ENCODE assay signal across 10 mouse cellular contexts in the genomic region with DNA sequence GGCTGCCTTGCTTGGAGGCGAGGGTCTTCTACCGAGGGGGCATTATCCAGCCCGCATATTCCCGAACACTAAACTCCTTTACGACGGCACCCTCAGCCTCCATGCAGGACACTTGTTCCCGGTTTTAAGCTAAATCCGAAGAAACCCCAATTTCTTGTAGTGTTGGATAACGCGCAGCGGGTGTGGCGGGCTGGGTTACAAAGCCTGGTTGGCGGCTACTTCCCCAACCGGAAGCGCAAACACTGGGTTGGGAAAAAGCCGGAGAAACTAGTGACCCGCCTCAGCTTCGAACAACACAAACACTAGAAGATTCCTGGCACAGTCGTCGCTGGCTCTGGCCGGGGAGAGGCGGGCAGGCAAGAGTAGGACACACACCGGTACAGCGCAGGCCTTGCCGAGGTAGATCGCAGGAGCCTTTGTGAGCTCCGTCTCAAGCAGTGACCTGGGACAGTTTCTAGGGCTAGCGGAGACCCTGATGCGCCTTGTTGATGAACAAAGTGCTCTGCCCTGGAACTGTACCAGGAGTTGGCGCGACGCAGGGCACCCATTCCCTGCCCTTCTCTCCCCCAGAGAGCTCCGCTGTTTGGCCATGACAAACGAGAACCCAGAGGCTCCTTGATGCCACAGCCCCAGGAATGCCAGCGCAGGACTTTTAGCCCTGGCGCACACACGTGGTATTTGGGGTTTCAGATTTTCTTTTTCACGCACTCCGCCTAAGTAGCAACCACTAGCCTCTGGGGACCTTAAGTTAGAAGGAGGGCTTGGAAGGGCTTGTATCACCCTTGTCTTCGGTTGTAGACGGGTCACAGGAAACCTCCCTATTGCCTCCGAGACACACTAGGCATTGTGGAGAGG. TPM values are rescaled to one million over a fixed set of nuclear protein-coding genes. Genes with fewer than 3 reads are reported as not detected.
A peak's percentile ranks its signal among the peaks of the same experiment; 100 is the strongest.
DNase-seq lines count a peak whose midpoint lies in the region; ATAC-seq and TF ChIP-seq lines count a peak whose summit lies in the region.
"Had no signal": no experiment of that assay in that cellular context is flagged by ENCODE, and none has a peak within 500 bp of the region (broad histone marks: within the 10 kb centered on the region; RNA-seq: fewer than 3 reads in every experiment).

No protein-coding gene starts in this region.

- TF ChIP-seq CTCF in thymus, adult 2 months (IDR thresholded peaks at IDR 0.05; ENCODE audit: borderline replicate concordance, control insufficient read depth, extremely low read depth, insufficient read depth, low read length, poor library complexity) = no peak

- no peaks in the 10 kb centered on the region for H3K9me3 ChIP-seq in forebrain, embryonic 14.5 days (replicated peaks; ENCODE audit: control insufficient read depth, low read length)
- no peaks in the 10 kb centered on the region for H3K9me3 ChIP-seq in stomach, embryonic 16.5 days (replicated peaks; ENCODE audit: control insufficient read depth, low read length)

- H3K9ac ChIP-seq in forebrain, embryonic 14.5 days (ENCODE audit: low read length) = no peak overlapping the region
- H3K9ac ChIP-seq in stomach, embryonic 16.5 days (ENCODE audit: low read length) = no peak overlapping the region

- peak overlapping the region; percentile 11 for H3K4me3 ChIP-seq in forebrain, embryonic 14.5 days (ENCODE audit: low read depth, low read length)
- H3K4me3 ChIP-seq in stomach, embryonic 16.5 days (replicated peaks; ENCODE audit: low read length) = peak overlapping the region; percentile 6
- no peak overlapping the region for H3K4me3 ChIP-seq in thymus, adult 2 months (ENCODE audit: control insufficient read depth, insufficient read depth, low read length)

- peak; percentile 25 for DNase-seq in right cerebral cortex, postnatal 4 days
- DNase-seq in right cerebral cortex, postnatal 36 days (ENCODE audit: low spot score in 2 of 2) = no peak
- peak; percentile 28 for DNase-seq in forebrain, embryonic 14.5 days (ENCODE audit: low spot score)
- peak; percentile 45 to 65 for DNase-seq in kidney, postnatal 4 days
- no peak for DNase-seq in thymus, postnatal 25 days
- DNase-seq in thymus, adult 2 months = no peak
- DNase-seq in gastrocnemius, postnatal 25 days = no peak
- DNase-seq: thymus, postnatal 4 days had no signal

- H3K36me3 ChIP-seq in forebrain, embryonic 14.5 days (ENCODE audit: control insufficient read depth, insufficient read depth, low read length) = no peaks in the 10 kb centered on the region
- H3K36me3 ChIP-seq in stomach, embryonic 16.5 days (ENCODE audit: control insufficient read depth, insufficient read depth, low read length) = no peaks in the 10 kb centered on the region
- no peaks in the 10 kb centered on the region for H3K36me3 ChIP-seq in thymus, adult 2 months (ENCODE audit: control insufficient read depth, insufficient read depth, low read length)

- WGBS in forebrain, embryonic 14.5 days = under 1% methylated on average over 42 of the region's 42 CpGs
- 6% methylated on average over 42 of the region's 42 CpGs for WGBS in stomach, embryonic 16.5 days
- WGBS in thymus, adult 2 months = 10% methylated on average over 42 of the region's 42 CpGs

- ATAC-seq in forebrain, embryonic 14.5 days = no peak
- ATAC-seq in stomach, embryonic 16.5 days (ENCODE audit: insufficient read depth, low FRiP score) = 0 out of 2 replicates have a peak, but pooled peaks have one; percentile 26

- TF ChIP-seq POLR2A in thymus, adult 2 months (IDR thresholded peaks at IDR 0.05; ENCODE audit: control insufficient read depth, extremely low read depth, insufficient read depth, low read length, poor library complexity) = no peak

- 0 out of 2 replicates have a peak overlapping the region, but pooled peaks have one; percentile 9 for H3K27ac ChIP-seq in forebrain, embryonic 14.5 days (ENCODE audit: low read depth, low read length)
- no peak overlapping the region for H3K27ac ChIP-seq in stomach, embryonic 16.5 days (ENCODE audit: low read length)
- no peak overlapping the region for H3K27ac ChIP-seq in thymus, adult 2 months (ENCODE audit: control insufficient read depth, insufficient read depth, low read length)

- peaks cover 69% of the 10 kb centered on the region for H3K27me3 ChIP-seq in forebrain, embryonic 14.5 days (replicated peaks; ENCODE audit: control insufficient read depth, insufficient read depth, low read length)
- H3K27me3 ChIP-seq in stomach, embryonic 16.5 days (ENCODE audit: control insufficient read depth, insufficient read depth, low read length) = peaks cover 71% of the 10 kb centered on the region
- H3K27me3 ChIP-seq in thymus, adult 2 months (ENCODE audit: control insufficient read depth, insufficient read depth, low read length) = peaks cover 40% of the 10 kb centered on the region

- peaks cover 5% of the 10 kb centered on the region for H3K4me1 ChIP-seq in forebrain, embryonic 14.5 days (ENCODE audit: control insufficient read depth, insufficient read depth, low read length)
- H3K4me1 ChIP-seq in stomach, embryonic 16.5 days (ENCODE audit: control insufficient read depth, insufficient read depth, low read length) = no peaks in the 10 kb centered on the region
- no peaks in the 10 kb centered on the region for H3K4me1 ChIP-seq in thymus, adult 2 months (replicated peaks; ENCODE audit: control insufficient read depth, insufficient read depth, low read length)

- peak overlapping the region; percentile 33 for H3K4me2 ChIP-seq in forebrain, embryonic 14.5 days (ENCODE audit: low read length)
- peak overlapping the region; percentile 19 for H3K4me2 ChIP-seq in stomach, embryonic 16.5 days (ENCODE audit: low read depth, low read length)

RNA-seq across cellular contexts. Expression of a gene that starts 6.4 kb away (rescaled TPM):
- 1.5 and 1.8 TPM in 2 replicates for polyA plus RNA-seq in forebrain, embryonic 14.5 days (2014; fragmentation: Nextera tagmentation; extraction: Ambion mirVana)
- polyA plus RNA-seq in stomach, embryonic 16.5 days (2015; fragmentation: Nextera tagmentation; extraction: Ambion mirVana) = 0.10 and 0.21 TPM in 2 replicates
- not detected in 2 replicates for polyA plus RNA-seq in thymus, adult 2 months (2012; rRNA removed)
- total RNA-seq in gastrocnemius, postnatal 25 days (2021) = under 1 TPM; 0.18 to 0.64 TPM
- total RNA-seq: layer of hippocampus, adult 8-10 months had no signal

Comparison
In these comparisons a context has a peak if more than half of its experiments do, and no peak if none do; other contexts are left out.
1. DNase-seq: peak in right cerebral cortex, postnatal 4 days (single experiment), forebrain, embryonic 14.5 days (single experiment) and kidney, postnatal 4 days (2 of 2); none in right cerebral cortex, postnatal 36 days (0 of 2), thymus, postnatal 25 days (single experiment), thymus, adult 2 months (single experiment) and gastrocnemius, postnatal 25 days (single experiment).